Comparison of ENCODE assay signal across 23 mouse cellular contexts in the genomic region with DNA sequence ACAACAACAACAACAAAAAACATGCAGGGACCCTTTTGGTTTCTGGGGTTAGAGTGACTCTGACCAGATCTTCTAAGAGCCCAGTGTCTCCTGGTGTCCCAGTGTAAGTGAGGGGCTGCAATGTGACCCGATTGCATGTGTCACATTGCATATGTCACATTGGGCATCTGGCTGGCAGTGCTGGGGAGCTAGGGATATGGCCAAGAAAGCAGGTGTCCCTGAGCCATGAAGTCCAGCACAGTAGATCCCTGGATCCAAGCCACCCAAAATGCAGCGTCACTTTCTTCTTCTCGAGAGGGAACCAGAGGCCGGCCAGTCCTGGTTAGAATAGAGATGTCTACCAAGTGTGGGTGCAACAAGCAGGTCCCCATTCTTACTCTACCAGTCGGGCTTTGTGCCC.
DNase-seq lines count a peak whose midpoint lies in the region; ATAC-seq and TF ChIP-seq lines count a peak whose summit lies in the region.
"Had no signal": no experiment of that assay in that cellular context is flagged by ENCODE, and none has a peak within 500 bp of the region (broad histone marks: within the 10 kb centered on the region; RNA-seq: fewer than 3 reads in every experiment).

No protein-coding gene starts in this region.

- H3K4me3 ChIP-seq in hindbrain, postnatal 0 days (ENCODE audit: low read length), result no peak overlapping the region
- H3K4me3 ChIP-seq in hindbrain, embryonic 12.5 days, result no peak overlapping the region
- H3K4me3 ChIP-seq: embryonic facial prominence, embryonic 10.5 days; embryonic facial prominence, embryonic 12.5 days; forebrain, embryonic 13.5 days; forebrain, embryonic 15.5 days had no signal

- WGBS in hindbrain, postnatal 0 days, result 83% methylated on average over 5 of the region's 5 CpGs
- WGBS in hindbrain, embryonic 12.5 days, result 95% methylated on average over 5 of the region's 5 CpGs

- no peaks in the 10 kb centered on the region for H3K9me3 ChIP-seq in hindbrain, postnatal 0 days (ENCODE audit: low read length)
- H3K9me3 ChIP-seq in hindbrain, embryonic 12.5 days (replicated peaks), result no peaks in the 10 kb centered on the region
- H3K9me3 ChIP-seq: embryonic facial prominence, embryonic 10.5 days; embryonic facial prominence, embryonic 12.5 days; forebrain, embryonic 13.5 days; forebrain, embryonic 15.5 days had no signal

- no peaks in the 10 kb centered on the region for H3K4me1 ChIP-seq in hindbrain, postnatal 0 days (ENCODE audit: insufficient read depth, low read length)
- H3K4me1 ChIP-seq in hindbrain, embryonic 12.5 days, result no peaks in the 10 kb centered on the region
- H3K4me1 ChIP-seq: forebrain, embryonic 13.5 days; forebrain, embryonic 15.5 days had no signal

- no peak for ATAC-seq in hindbrain, postnatal 0 days
- no peak for ATAC-seq in hindbrain, embryonic 12.5 days (ENCODE audit: low FRiP score)
- ATAC-seq: activated CD4-positive, CD25-positive, alpha-beta regulatory T cell, adult 4 months; CD4-positive, CD25-positive, alpha-beta regulatory T cell, adult 4 months; forebrain, embryonic 13.5 days; forebrain, embryonic 15.5 days; forebrain, postnatal 0 days; Patski had no signal

- H3K27ac ChIP-seq in hindbrain, postnatal 0 days, result no peak overlapping the region
- no peak overlapping the region for H3K27ac ChIP-seq in hindbrain, embryonic 12.5 days
- H3K27ac ChIP-seq: embryonic facial prominence, embryonic 10.5 days; embryonic facial prominence, embryonic 12.5 days; forebrain, embryonic 13.5 days; forebrain, embryonic 15.5 days had no signal

- TF ChIP-seq CTCF in hindbrain, postnatal 0 days (IDR thresholded peaks at IDR 0.05; ENCODE audit: low read depth), result no peak

- intact Hi-C loops in gastrocnemius, postnatal 36 days (cut with DNase I), result no loop called here

- peak; percentile 82 to 89 for DNase-seq in cerebellum, postnatal 10 days
- DNase-seq in cerebellum, adult 9-11 months, result no peak
- peak; percentile 20 for DNase-seq in gastrocnemius, adult 18-20 months (ENCODE audit: low spot score)
- no peak for DNase-seq in gastrocnemius, postnatal 36 days
- peak; percentile 32 for DNase-seq in hindbrain, postnatal 0 days (ENCODE audit: low spot score)
- peak; percentile 38 for DNase-seq in skeletal muscle tissue, adult 2 months (ENCODE audit: low read depth, low spot score)
- DNase-seq: adrenal gland, adult 8-10 months; adrenal gland, postnatal 14 days; adrenal gland, postnatal 36 days; B cell, adult 2 months; cerebellum, adult 11-12 months; cerebellum, adult 2 months; cerebellum, adult 9-10 months; forebrain, postnatal 0 days had no signal

- H3K9ac ChIP-seq in hindbrain, postnatal 0 days (replicated peaks; ENCODE audit: low read length), result no peak overlapping the region
- no peak overlapping the region for H3K9ac ChIP-seq in hindbrain, embryonic 12.5 days
- H3K9ac ChIP-seq: embryonic facial prominence, embryonic 12.5 days; forebrain, embryonic 13.5 days; forebrain, embryonic 15.5 days; forebrain, postnatal 0 days had no signal

- H3K27me3 ChIP-seq in hindbrain, postnatal 0 days (ENCODE audit: insufficient read depth, low read length), result peaks cover 3% of the 10 kb centered on the region; the same call in 1 of the 2 replicates
- peaks cover 14% of the 10 kb centered on the region; the same call in 1 of the 2 replicates for H3K27me3 ChIP-seq in hindbrain, embryonic 12.5 days
- H3K27me3 ChIP-seq: forebrain, embryonic 13.5 days; forebrain, embryonic 15.5 days had no signal

- no peak overlapping the region for H3K4me2 ChIP-seq in hindbrain, postnatal 0 days (ENCODE audit: low read depth, low read length)
- no peak overlapping the region for H3K4me2 ChIP-seq in hindbrain, embryonic 12.5 days (replicated peaks)
- H3K4me2 ChIP-seq: embryonic facial prominence, embryonic 12.5 days; forebrain, embryonic 13.5 days; forebrain, embryonic 15.5 days had no signal

- no peaks in the 10 kb centered on the region for H3K36me3 ChIP-seq in hindbrain, postnatal 0 days (ENCODE audit: insufficient read depth, low read length)
- H3K36me3 ChIP-seq in hindbrain, embryonic 12.5 days, result no peaks in the 10 kb centered on the region
- H3K36me3 ChIP-seq: embryonic facial prominence, embryonic 10.5 days; embryonic facial prominence, embryonic 12.5 days; forebrain, embryonic 15.5 days; G1E had no signal

Comparison
In these comparisons a context has a peak if more than half of its experiments do, and no peak if none do; other contexts are left out.
1. DNase-seq: peak in cerebellum, postnatal 10 days (2 of 2), gastrocnemius, adult 18-20 months (single experiment), hindbrain, postnatal 0 days (single experiment) and skeletal muscle tissue, adult 2 months (single experiment); none in cerebellum, adult 9-11 months (single experiment) and gastrocnemius, postnatal 36 days (0 of 2).